ENCODE assay signal across 8 mouse cellular contexts in genomic region chr6:40470916-40471719, GRCm38 (mm10). TPM values are rescaled to one million over a fixed set of nuclear protein-coding genes. Genes with fewer than 3 reads are reported as not detected.
DNase-seq lines count a peak whose midpoint lies in the region; ATAC-seq and TF ChIP-seq lines count a peak whose summit lies in the region.

Gene Ssbp1 (plus strand): TSS chr6:40471352.

- peak within 1 kb of the TSS; percentile 80 for H3K4me2 ChIP-seq in heart, embryonic 12.5 days
- H3K4me2 ChIP-seq in kidney, postnatal 0 days (ENCODE audit: low read length) = peak within 1 kb of the TSS; percentile 75
- H3K4me2 ChIP-seq in liver, embryonic 11.5 days = peak within 1 kb of the TSS; percentile 87
- H3K4me2 ChIP-seq in stomach, embryonic 14.5 days (replicated peaks; ENCODE audit: low read depth, low read length) = peak within 1 kb of the TSS; percentile 67

- H3K36me3 ChIP-seq in heart, embryonic 12.5 days = peaks cover 26% of the 10 kb centered on the region
- peaks cover 16% of the 10 kb centered on the region for H3K36me3 ChIP-seq in kidney, postnatal 0 days (ENCODE audit: insufficient read depth, low read length)
- H3K36me3 ChIP-seq in liver, embryonic 11.5 days (ENCODE audit: control insufficient read depth, insufficient read depth, low read length) = peaks cover 16% of the 10 kb centered on the region
- H3K36me3 ChIP-seq in stomach, embryonic 14.5 days (ENCODE audit: control insufficient read depth, insufficient read depth, low read length) = peaks cover 18% of the 10 kb centered on the region

- peak; percentile 96 for DNase-seq in CD4-positive helper T cell, adult 2 months (ENCODE audit: low read depth, low spot score)
- peak; percentile 86 for DNase-seq in brain, embryonic 18.5 days (ENCODE audit: low read depth, low spot score)
- peak; percentile 97 for DNase-seq in kidney, postnatal 0 days (ENCODE audit: low spot score)
- peak; percentile 91 for DNase-seq in liver, embryonic 11.5 days (ENCODE audit: low spot score)
- peak; percentile 96 for DNase-seq in naive thymus-derived CD4-positive, alpha-beta T cell, adult 2 months (ENCODE audit: low read depth)

- H3K27me3 ChIP-seq in heart, embryonic 12.5 days (replicated peaks) = no peaks in the 10 kb centered on the region
- no peaks in the 10 kb centered on the region for H3K27me3 ChIP-seq in kidney, postnatal 0 days (ENCODE audit: insufficient read depth, low read length)
- H3K27me3 ChIP-seq in liver, embryonic 11.5 days (replicated peaks; ENCODE audit: control insufficient read depth, insufficient read depth, low read length) = no peaks in the 10 kb centered on the region
- H3K27me3 ChIP-seq in stomach, embryonic 14.5 days (ENCODE audit: control insufficient read depth, insufficient read depth, low read length) = no peaks in the 10 kb centered on the region

- H3K9ac ChIP-seq in heart, embryonic 12.5 days = peak within 1 kb of the TSS; percentile 84
- peak within 1 kb of the TSS; percentile 95 for H3K9ac ChIP-seq in kidney, postnatal 0 days (ENCODE audit: low read depth, low read length)
- H3K9ac ChIP-seq in liver, embryonic 11.5 days (ENCODE audit: low read depth, low read length) = peak within 1 kb of the TSS; percentile 87
- peak within 1 kb of the TSS; percentile 80 for H3K9ac ChIP-seq in stomach, embryonic 14.5 days (replicated peaks; ENCODE audit: low read depth, low read length)

- under 1% methylated on average over 54 of the region's 54 CpGs for WGBS in heart, embryonic 12.5 days
- WGBS in kidney, postnatal 0 days = under 1% methylated on average over 54 of the region's 54 CpGs
- WGBS in liver, embryonic 11.5 days = under 1% methylated on average over 54 of the region's 54 CpGs
- WGBS in stomach, embryonic 14.5 days = 1% methylated on average over 54 of the region's 54 CpGs

- ATAC-seq in erythroid progenitor cell, adult 5-6 weeks (replicated peaks; ENCODE audit: low FRiP score, poor library complexity, severe bottlenecking) = peak; percentile 94
- peak; percentile 94 for ATAC-seq in heart, embryonic 12.5 days (ENCODE audit: insufficient number of reproducible peaks, low FRiP score)
- peak; percentile 99 for ATAC-seq in kidney, postnatal 0 days (replicated peaks; ENCODE audit: low FRiP score, low read depth)
- peak; percentile 96 for ATAC-seq in liver, embryonic 11.5 days (replicated peaks; ENCODE audit: low FRiP score)
- peak; percentile 97 for ATAC-seq in stomach, embryonic 14.5 days (ENCODE audit: insufficient number of reproducible peaks, insufficient read depth, low FRiP score, low read depth)

- peak; percentile 32; the same call in 1 of the 2 replicates for TF ChIP-seq CTCF in kidney, postnatal 0 days (IDR thresholded peaks at IDR 0.05; ENCODE audit: low read depth)

- H3K4me1 ChIP-seq in heart, embryonic 12.5 days (replicated peaks) = peaks cover 4% of the 10 kb centered on the region
- 0 out of 2 replicates have a peak, but pooled peaks cover 3% of the 10 kb centered on the region for H3K4me1 ChIP-seq in kidney, postnatal 0 days (replicated peaks; ENCODE audit: insufficient read depth, low read length)
- H3K4me1 ChIP-seq in liver, embryonic 11.5 days (replicated peaks; ENCODE audit: control insufficient read depth, insufficient read depth, low read length) = no peaks in the 10 kb centered on the region; the same call in 1 of the 2 replicates
- H3K4me1 ChIP-seq in stomach, embryonic 14.5 days (ENCODE audit: control insufficient read depth, insufficient read depth, low read length) = peaks cover 4% of the 10 kb centered on the region; the same call in 1 of the 2 replicates

- H3K9me3 ChIP-seq in heart, embryonic 12.5 days (replicated peaks) = no peaks in the 10 kb centered on the region
- H3K9me3 ChIP-seq in kidney, postnatal 0 days (replicated peaks; ENCODE audit: low read length) = no peaks in the 10 kb centered on the region
- H3K9me3 ChIP-seq in liver, embryonic 11.5 days (ENCODE audit: control insufficient read depth, low read length) = no peaks in the 10 kb centered on the region
- no peaks in the 10 kb centered on the region; the same call in 1 of the 2 replicates for H3K9me3 ChIP-seq in stomach, embryonic 14.5 days (ENCODE audit: control insufficient read depth, low read depth, low read length)

- peak within 1 kb of the TSS; percentile 70 for H3K4me3 ChIP-seq in heart, embryonic 12.5 days
- H3K4me3 ChIP-seq in kidney, postnatal 0 days (replicated peaks; ENCODE audit: low read depth, low read length) = peak within 1 kb of the TSS; percentile 74
- H3K4me3 ChIP-seq in liver, embryonic 11.5 days (ENCODE audit: low read depth, low read length) = peak within 1 kb of the TSS; percentile 82
- H3K4me3 ChIP-seq in stomach, embryonic 14.5 days (ENCODE audit: low read depth, low read length) = peak within 1 kb of the TSS; percentile 77

- peak within 1 kb of the TSS; percentile 93 for H3K27ac ChIP-seq in heart, embryonic 12.5 days (ENCODE audit: poor library complexity, severe bottlenecking)
- peak within 1 kb of the TSS; percentile 97 for H3K27ac ChIP-seq in kidney, postnatal 0 days
- peak within 1 kb of the TSS; percentile 87 for H3K27ac ChIP-seq in liver, embryonic 11.5 days (ENCODE audit: low read depth, low read length)
- H3K27ac ChIP-seq in stomach, embryonic 14.5 days (ENCODE audit: low read length) = peak within 1 kb of the TSS; percentile 95

RNA-seq across cellular contexts. Expression of gene Ssbp1, which starts in this region (rescaled TPM):
- total RNA-seq in erythroid progenitor cell, adult 5-6 weeks (2015; ENCODE audit: low replicate concordance) = 22.0 and 46.1 TPM in 2 replicates
- total RNA-seq in erythroid progenitor cell, adult 5-6 weeks (2017; ENCODE audit: low replicate concordance) = 11.0 and 11.8 TPM in 2 replicates
- polyA plus RNA-seq in heart, embryonic 12.5 days (2016; fragmentation: Nextera tagmentation; extraction: Ambion mirVana) = 106 and 110 TPM in 2 replicates
- polyA plus RNA-seq in kidney, postnatal 0 days (2015; fragmentation: Nextera tagmentation; extraction: Ambion mirVana) = 184 and 196 TPM in 2 replicates
- polyA plus RNA-seq in liver, embryonic 11.5 days (2014; fragmentation: Nextera tagmentation; extraction: Ambion mirVana) = 161 and 179 TPM in 2 replicates
- polyA plus RNA-seq in stomach, embryonic 14.5 days (2014; fragmentation: Nextera tagmentation; extraction: Ambion mirVana) = 153 and 158 TPM in 2 replicates

Comparison
In these comparisons a context has a peak if more than half of its experiments do, and no peak if none do; other contexts are left out.
1. Peak in every context shown above with its lines: DNase-seq, ATAC-seq, H3K4me3 ChIP-seq and H3K27ac ChIP-seq.